Mouse (Mus musculus) heart, embryonic 10.5 days (tissue): ENCODE measurements at regions not wholly inside any gene's neighbourhood (a gene's known extent, or its start where the extent isn't known, plus 50 kb on each side); places are given as distances from the start of the nearest gene placed in this dataset.

Experiments
- DNase-seq: peaks from one replicate; pipeline ENCODE4 v3.0.0-alpha.2; 2017; ENCODE audit warnings: low spot score
- H3K27ac ChIP-seq: fragments of 300-500 bp; sonication (generic); 2 replicates; pipeline ENCODE4 v1.5.1; 2016; ENCODE audit warnings: mild to moderate bottlenecking
- H3K27me3 ChIP-seq: fragments of 300-500 bp; sonication (generic); 2 replicates; pipeline ENCODE4 v1.6.1; 2016; ENCODE audit warnings: mild to moderate bottlenecking; ENCODE audit not compliant: poor library complexity, insufficient read depth, severe bottlenecking
- H3K36me3 ChIP-seq: fragments of 300-500 bp; sonication (generic); 2 replicates; pipeline ENCODE4 v1.6.1; 2016; ENCODE audit warnings: mild to moderate bottlenecking, moderate library complexity
- H3K4me1 ChIP-seq: fragments of 300-500 bp; sonication (generic); 2 replicates; pipeline ENCODE4 v1.6.1; 2016; ENCODE audit warnings: mild to moderate bottlenecking
- H3K4me3 ChIP-seq: fragments of 300-500 bp; sonication (generic); 2 replicates; pipeline ENCODE4 v1.5.1; 2016; ENCODE audit warnings: mild to moderate bottlenecking, moderate library complexity
- H3K9me3 ChIP-seq: fragments of 300-500 bp; sonication (generic); 2 replicates; pipeline ENCODE4 v1.6.1; 2016; ENCODE audit warnings: mild to moderate bottlenecking, moderate library complexity
- WGBS: fragments of 180-500 bp; shearing (Covaris S2); methylation state at CpG from one replicate; pipeline ENCODE4 v1.1.7; 2016; 5-methylcytosine and 5-hydroxymethylcytosine counted together

- no peak overlapping the region for H3K4me3 ChIP-seq
- peak; percentile 66 for DNase-seq
Observed at GRCm38 (mm10) chr13:107831997-107832396, 212.2 kb upstream of the Smim15 start.

GRCm38 (mm10) chr13:107831221-107831681, 213.0 kb upstream of the Smim15 start:
- Histone ChIP-seq H3K4me1 (peaks cover 32% of the 10 kb centered on the region), H3K27ac (no peak overlapping the region), H3K9me3 (no peaks in the 10 kb centered on the region), H3K27me3 (no peaks in the 10 kb centered on the region), H3K36me3 (no peaks in the 10 kb centered on the region), H3K4me3 (peak overlapping the region; percentile 37)
- peak; percentile 99 for DNase-seq
- WGBS: 2% methylated on average over 17 of the region's 17 CpGs

More at GRCm38 (mm10) chr13:107831997-107832396, 212.2 kb upstream of the Smim15 start:
- peaks cover 28% of the 10 kb centered on the region for H3K4me1 ChIP-seq
- no peaks in the 10 kb centered on the region for H3K27me3 ChIP-seq
- H3K9me3 ChIP-seq: no peaks in the 10 kb centered on the region
- H3K27ac ChIP-seq: no peak overlapping the region
- 66% methylated on average over 5 of the region's 5 CpGs for WGBS
- H3K36me3 ChIP-seq: no peaks in the 10 kb centered on the region

GRCm38 (mm10) chr13:107830281-107830680, 214.0 kb upstream of the Smim15 start:
- DNase-seq: peak; percentile 24
- no peak overlapping the region for H3K27ac ChIP-seq
- no peaks in the 10 kb centered on the region for H3K9me3 ChIP-seq
- 71% methylated on average over 2 of the region's 2 CpGs for WGBS
- H3K36me3 ChIP-seq: no peaks in the 10 kb centered on the region
- peaks cover 24% of the 10 kb centered on the region for H3K4me1 ChIP-seq
- H3K4me3 ChIP-seq: no peak overlapping the region
- H3K27me3 ChIP-seq: no peaks in the 10 kb centered on the region

GRCm38 (mm10) chr13:107829861-107830260, 214.4 kb upstream of the Smim15 start:
- Histone ChIP-seq H3K36me3 (no peaks in the 10 kb centered on the region), H3K4me3 (no peak overlapping the region), H3K27ac (no peak overlapping the region), H3K4me1 (peaks cover 20% of the 10 kb centered on the region), H3K27me3 (no peaks in the 10 kb centered on the region), H3K9me3 (no peaks in the 10 kb centered on the region)
- 90% methylated on average over 4 of the region's 4 CpGs for WGBS
- DNase-seq: peak; percentile 38

GRCm38 (mm10) chr13:107825636-107826035, 218.6 kb upstream of the Smim15 start:
- Histone ChIP-seq H3K36me3 (no peaks in the 10 kb centered on the region), H3K9me3 (no peaks in the 10 kb centered on the region), H3K4me3 (no peak overlapping the region), H3K4me1 (peaks cover 20% of the 10 kb centered on the region), H3K27me3 (no peaks in the 10 kb centered on the region), H3K27ac (no peak overlapping the region)
- WGBS: 87% methylated on average over 4 of the region's 4 CpGs
- DNase-seq: no peak

- WGBS: 77% methylated on average over 1 of the region's 1 CpGs
- Histone ChIP-seq H3K27me3 (no peaks in the 10 kb centered on the region), H3K4me3 (no peak overlapping the region), H3K4me1 (peaks cover 29% of the 10 kb centered on the region), H3K27ac (no peak overlapping the region), H3K9me3 (no peaks in the 10 kb centered on the region), H3K36me3 (no peaks in the 10 kb centered on the region)
- peak; percentile 9 for DNase-seq
Observed at GRCm38 (mm10) chr13:107823342-107823741, 220.9 kb upstream of the Smim15 start.

GRCm38 (mm10) chr13:107822198-107822597, 222.0 kb upstream of the Smim15 start:
- Histone ChIP-seq H3K4me3 (no peak overlapping the region), H3K36me3 (no peaks in the 10 kb centered on the region), H3K4me1 (peaks cover 29% of the 10 kb centered on the region), H3K27ac (peak overlapping the region; percentile 36; the same call in 1 of the 2 replicates), H3K9me3 (no peaks in the 10 kb centered on the region), H3K27me3 (no peaks in the 10 kb centered on the region)
- 57% methylated on average over 2 of the region's 2 CpGs for WGBS
- peak; percentile 14 for DNase-seq

- Histone ChIP-seq H3K4me1 (peaks cover 12% of the 10 kb centered on the region; the same call in 1 of the 2 replicates), H3K27ac (no peak overlapping the region), H3K36me3 (no peaks in the 10 kb centered on the region), H3K9me3 (no peaks in the 10 kb centered on the region), H3K4me3 (no peak overlapping the region), H3K27me3 (no peaks in the 10 kb centered on the region)
- whole genome bisulfite sequencing: 69% methylated on average over 9 of the region's 9 CpGs
- DNase-seq: peak; percentile 24
Observed at GRCm38 (mm10) chr13:107813562-107814161, 230.6 kb upstream of the Smim15 start.

GRCm38 (mm10) chr13:107812014-107812413, 232.2 kb upstream of the Smim15 start:
- Histone ChIP-seq H3K36me3 (no peaks in the 10 kb centered on the region), H3K9me3 (no peaks in the 10 kb centered on the region), H3K27me3 (no peaks in the 10 kb centered on the region), H3K4me1 (peaks cover 12% of the 10 kb centered on the region; the same call in 1 of the 2 replicates), H3K27ac (0 out of 2 replicates have a peak overlapping the region, but pooled peaks have one; percentile 23), H3K4me3 (no peak overlapping the region)
- peak; percentile 4 for DNase-seq
- WGBS: 67% methylated on average over 5 of the region's 5 CpGs

GRCm38 (mm10) chr13:107810802-107811192, 233.4 kb upstream of the Smim15 start:
- no peak overlapping the region for H3K27ac ChIP-seq
- peaks cover 12% of the 10 kb centered on the region; the same call in 1 of the 2 replicates for H3K4me1 ChIP-seq
- H3K9me3 ChIP-seq: no peaks in the 10 kb centered on the region
- 64% methylated on average over 9 of the region's 9 CpGs for WGBS
- no peak overlapping the region for H3K4me3 ChIP-seq
- DNase-seq: peak; percentile 43
- H3K27me3 ChIP-seq: no peaks in the 10 kb centered on the region
- H3K36me3 ChIP-seq: no peaks in the 10 kb centered on the region

GRCm38 (mm10) chr13:107810060-107810801, 234.0 kb upstream of the Smim15 start:
- no peak overlapping the region for H3K4me3 ChIP-seq
- no peaks in the 10 kb centered on the region for H3K9me3 ChIP-seq
- no peaks in the 10 kb centered on the region for H3K36me3 ChIP-seq
- DNase-seq: peak; percentile 66
- 79% methylated on average over 9 of the region's 9 CpGs for WGBS
- H3K27me3 ChIP-seq: no peaks in the 10 kb centered on the region
- H3K27ac ChIP-seq: no peak overlapping the region
- H3K4me1 ChIP-seq: peaks cover 12% of the 10 kb centered on the region; the same call in 1 of the 2 replicates

- Histone ChIP-seq H3K9me3 (no peaks in the 10 kb centered on the region), H3K4me1 (peaks cover 12% of the 10 kb centered on the region; the same call in 1 of the 2 replicates), H3K4me3 (no peak overlapping the region), H3K27ac (no peak overlapping the region), H3K36me3 (0 out of 2 replicates have a peak, but pooled peaks cover 5% of the 10 kb centered on the region), H3K27me3 (no peaks in the 10 kb centered on the region)
- WGBS: 87% methylated on average over 2 of the region's 2 CpGs
- DNase-seq: no peak
Observed at GRCm38 (mm10) chr13:107808961-107809360, 235.3 kb upstream of the Smim15 start.

GRCm38 (mm10) chr13:107804418-107804817, 239.8 kb upstream of the Smim15 start:
- peaks cover 6% of the 10 kb centered on the region for H3K4me1 ChIP-seq
- H3K36me3 ChIP-seq: 0 out of 2 replicates have a peak, but pooled peaks cover 5% of the 10 kb centered on the region
- no peak overlapping the region for H3K4me3 ChIP-seq
- 94% methylated on average over 1 of the region's 1 CpGs for WGBS
- no peak overlapping the region for H3K27ac ChIP-seq
- H3K9me3 ChIP-seq: no peaks in the 10 kb centered on the region
- no peaks in the 10 kb centered on the region for H3K27me3 ChIP-seq
- DNase-seq: peak; percentile 61
